Mouse (Mus musculus): ENCODE measurements around the gene H2-Aa.

H2-Aa gene

DNA sequence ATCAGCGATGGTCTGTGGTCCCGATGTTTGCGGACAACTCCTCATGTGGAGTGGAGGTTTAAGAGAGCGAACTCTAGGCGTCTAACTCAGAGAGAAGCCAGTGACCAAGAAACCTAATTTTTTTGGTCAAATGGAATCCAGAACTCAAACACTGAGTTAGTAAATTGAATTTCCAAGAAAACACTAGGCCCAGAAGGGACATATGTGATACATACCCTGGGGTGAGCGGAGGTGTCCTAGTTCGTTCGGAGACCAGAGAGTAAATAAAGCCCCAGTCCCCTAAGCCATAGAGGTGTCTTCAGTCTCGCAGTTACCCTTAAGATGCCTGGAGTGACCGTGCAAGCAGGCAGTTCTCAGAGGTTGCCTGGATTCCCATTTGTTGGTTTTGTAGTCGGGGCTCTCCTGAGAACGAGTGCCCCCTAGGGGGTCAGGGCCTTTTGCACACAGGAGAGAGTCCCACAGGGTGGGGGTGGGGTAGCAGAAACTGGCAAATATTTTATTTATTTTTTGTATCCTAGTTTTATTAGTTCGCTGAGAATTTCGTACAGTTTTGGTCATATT, 23.7 kb downstream of the H2-Aa start:
- in situ Hi-C loops (cut with MseI, MboI), result no loop called here

DNA sequence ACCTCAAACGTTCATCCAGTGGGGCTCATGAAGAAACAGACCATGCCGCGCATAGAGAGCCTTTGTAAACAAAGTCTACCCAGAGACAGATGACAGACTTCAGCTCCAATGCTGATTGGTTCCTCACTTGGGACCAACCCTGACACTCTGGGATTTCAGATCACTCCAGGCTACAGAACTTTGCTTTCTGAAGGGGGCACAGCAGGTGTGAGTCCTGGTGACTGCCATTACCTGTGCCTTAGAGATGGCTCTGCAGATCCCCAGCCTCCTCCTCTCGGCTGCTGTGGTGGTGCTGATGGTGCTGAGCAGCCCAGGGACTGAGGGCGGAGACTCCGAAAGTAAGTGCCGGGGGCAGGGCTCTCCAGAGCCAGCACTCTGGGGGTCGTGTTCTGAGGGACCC, 24.6 kb downstream of the H2-Aa start:
- in situ Hi-C loops (cut with MseI, MboI), result no loop called here

DNA sequence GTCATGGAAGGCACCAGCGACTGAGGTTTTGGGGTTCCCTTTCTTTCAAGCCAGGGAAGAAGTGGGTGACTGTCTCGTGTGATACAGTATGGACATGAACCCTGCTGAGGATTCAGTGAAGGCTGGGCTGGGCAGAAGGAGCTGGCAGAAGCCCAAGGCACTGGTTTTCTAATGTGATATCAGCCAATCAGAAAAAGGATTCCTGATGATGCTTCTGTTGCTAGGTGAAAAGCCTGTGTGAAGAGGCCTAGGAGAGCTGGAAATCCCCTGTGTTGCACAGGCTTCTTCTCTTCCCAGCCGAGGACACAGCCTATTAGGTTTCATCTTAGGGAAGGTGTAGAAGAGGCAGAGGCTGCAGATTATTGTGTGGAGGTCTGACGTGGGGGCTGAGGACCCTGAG, 26.1 kb downstream of the H2-Aa start:
- in situ Hi-C loops (cut with MseI, MboI), result no loop called here

DNA sequence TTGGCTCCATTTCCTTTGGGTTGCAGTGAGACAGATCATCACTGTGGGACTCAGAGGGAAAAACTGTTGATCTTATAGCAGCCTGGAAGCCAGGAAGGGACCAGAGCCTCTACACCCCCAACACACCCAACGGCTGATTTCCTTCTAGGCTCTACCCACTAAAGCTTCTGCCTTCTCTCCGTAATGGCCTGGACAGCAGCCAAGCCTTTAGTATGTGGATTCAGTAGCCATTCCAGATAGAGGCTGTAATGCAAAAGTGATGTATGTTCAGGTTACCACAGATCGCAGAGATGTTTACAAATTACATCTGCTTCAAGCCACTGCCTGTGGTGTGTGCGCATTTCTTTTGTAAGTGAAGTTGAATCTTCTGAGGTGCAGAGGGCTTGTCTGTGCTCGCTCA, 27.1 kb downstream of the H2-Aa start:
- in situ Hi-C loops (cut with MseI, MboI), result no loop called here

DNA sequence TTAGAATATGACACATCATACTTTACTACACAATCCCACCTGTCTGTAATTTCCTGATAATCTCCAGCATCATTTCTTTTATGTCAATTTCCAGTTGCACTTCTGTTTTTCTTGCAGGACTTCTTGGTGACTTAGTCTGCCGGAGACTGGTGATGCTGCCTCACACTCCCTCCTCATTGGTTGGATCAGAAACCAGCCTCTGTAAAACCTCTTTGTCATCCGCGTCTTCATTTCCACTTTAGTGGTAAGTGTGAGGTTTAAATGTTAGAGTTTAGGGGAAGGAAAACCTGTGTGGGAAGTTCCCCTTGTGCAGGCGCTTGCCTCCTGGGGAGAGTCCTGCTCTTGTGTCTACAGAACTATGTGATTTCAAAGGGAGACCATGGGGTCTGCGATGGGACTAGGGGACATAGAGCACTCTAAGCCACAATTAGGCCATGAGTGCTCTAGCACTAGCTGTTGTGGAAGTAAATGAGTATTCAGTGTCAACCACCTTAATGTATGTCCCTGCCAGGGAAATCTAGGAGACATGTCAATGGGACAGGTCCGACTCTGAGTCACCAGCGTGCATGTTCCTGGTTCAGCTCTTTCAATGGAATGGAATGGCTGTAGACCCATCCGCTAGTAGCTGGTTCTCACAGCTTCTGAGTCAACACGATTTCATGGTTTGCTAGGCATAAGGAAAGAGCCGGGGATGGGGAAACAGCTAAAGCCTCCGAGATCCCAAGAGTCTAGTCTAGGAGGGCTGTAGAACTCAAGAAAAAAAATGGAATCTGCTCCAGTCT, 29.8 kb downstream of the H2-Aa start, which contains the start of gene H2-Ab1:
Gene H2-Ab1, plus strand, starts transcription at position 96 of the 782 bp plus-strand sequence.
- in situ Hi-C loops (cut with MseI, MboI), result no loop called here

DNA sequence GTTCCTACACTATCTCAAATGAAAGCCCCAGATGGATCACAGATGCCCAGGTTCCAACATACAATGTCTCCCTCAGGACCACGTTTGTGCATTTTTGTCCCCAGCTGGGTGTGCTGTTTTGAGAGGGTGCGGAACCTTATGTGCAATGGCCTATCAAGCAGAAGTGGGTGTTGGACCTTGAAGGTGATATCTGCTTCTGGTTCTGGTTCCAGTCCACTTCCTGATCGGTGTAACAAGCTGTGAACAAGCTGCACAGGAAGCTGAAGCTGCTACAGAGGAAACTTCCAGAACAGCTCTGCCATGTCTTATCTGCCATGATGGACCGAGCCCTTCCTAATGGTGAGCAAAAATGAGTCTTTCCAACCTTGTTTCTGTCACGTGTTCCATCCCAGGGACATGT, 31.1 kb downstream of the H2-Aa start:
- in situ Hi-C loops (cut with MseI, MboI), result no loop called here

DNA sequence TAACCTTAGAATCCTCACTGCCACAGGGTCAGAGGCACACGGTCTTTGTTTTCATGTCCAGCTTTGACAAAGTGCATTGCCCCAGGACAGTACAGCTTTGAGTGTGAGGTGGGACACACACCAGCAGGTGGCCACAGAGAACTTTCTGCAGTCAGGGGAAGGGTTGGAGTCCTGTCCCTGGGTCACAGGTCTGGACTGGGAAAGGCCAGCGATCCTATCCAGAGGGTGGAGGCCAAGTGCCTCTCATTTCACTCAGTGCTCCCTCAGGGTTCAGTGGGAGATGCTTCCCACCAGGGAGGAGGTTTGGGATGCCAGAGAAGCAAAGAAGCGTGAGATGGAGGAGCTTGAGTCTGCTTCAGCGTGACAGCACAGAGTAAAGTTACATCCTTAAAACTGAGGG, 36.0 kb downstream of the H2-Aa start:
- in situ Hi-C loops (cut with MseI, MboI), result no loop called here

DNA sequence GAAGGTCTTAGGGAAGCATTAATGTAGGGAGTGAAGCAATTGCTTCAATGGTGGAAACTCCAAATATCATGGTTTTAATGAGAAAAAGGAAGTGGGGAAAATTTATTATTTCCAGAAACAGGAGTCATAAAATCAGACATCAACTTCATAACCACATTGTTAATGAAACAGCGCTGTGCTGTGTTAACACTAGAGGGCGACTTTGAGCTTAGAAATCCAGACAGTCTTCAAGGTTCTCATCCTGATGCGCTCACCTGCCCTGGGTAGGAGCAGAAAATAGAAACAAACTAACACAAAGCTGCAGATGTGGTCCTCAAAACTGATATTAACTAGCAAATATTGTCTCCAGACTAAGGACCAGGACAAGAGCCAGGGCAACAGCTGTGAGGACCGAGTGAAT, 37.7 kb downstream of the H2-Aa start:
- in situ Hi-C loops (cut with MseI, MboI), result loop anchor here (5.0 kb wide), 2 partner anchors 92 to 97 kb away; no protein-coding TSS in a partner anchor

DNA sequence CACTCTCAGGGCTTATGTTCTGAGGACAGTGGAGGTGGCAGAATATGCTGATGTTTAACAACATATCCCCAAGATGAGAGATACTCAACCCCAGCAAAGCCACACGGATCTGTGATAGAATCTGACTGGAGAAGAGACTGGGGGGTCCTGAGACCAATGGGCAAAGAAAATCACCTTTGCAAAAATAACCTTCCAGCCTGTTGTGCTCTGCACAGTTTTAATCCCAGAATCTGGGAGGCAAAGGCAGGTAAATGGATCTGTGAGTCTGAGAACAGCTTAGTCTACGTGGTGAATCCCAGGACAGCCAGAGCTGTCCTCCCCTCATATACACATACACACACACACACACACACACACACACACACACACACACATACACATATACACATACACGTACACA, 38.3 kb downstream of the H2-Aa start:
- in situ Hi-C loops (cut with MseI, MboI), result loop anchor here (5.0 kb wide), 2 partner anchors 93 to 98 kb away; no protein-coding TSS in a partner anchor

DNA sequence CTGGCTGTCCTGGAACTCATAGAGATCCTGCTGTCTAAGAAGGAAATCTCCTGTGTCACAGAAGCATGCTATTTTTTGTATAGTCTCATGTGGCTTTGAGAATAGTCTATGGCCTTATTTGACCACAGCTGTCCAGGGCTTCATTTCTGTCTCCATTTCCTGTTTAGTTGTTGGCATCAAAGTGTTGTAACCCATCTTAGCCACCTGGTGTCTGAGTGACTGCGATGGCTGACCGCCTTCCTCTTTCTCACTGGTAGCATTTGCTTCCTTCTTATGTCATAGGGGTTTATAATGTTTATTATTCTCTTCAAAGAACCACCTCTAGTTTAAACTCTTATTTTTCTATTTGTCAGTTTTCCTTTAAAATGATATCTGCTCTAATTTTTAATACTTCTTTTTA, 38.9 kb downstream of the H2-Aa start:
- in situ Hi-C loops (cut with MseI, MboI), result loop anchor here (5.0 kb wide), 2 partner anchors 94 to 99 kb away; no protein-coding TSS in a partner anchor

DNA sequence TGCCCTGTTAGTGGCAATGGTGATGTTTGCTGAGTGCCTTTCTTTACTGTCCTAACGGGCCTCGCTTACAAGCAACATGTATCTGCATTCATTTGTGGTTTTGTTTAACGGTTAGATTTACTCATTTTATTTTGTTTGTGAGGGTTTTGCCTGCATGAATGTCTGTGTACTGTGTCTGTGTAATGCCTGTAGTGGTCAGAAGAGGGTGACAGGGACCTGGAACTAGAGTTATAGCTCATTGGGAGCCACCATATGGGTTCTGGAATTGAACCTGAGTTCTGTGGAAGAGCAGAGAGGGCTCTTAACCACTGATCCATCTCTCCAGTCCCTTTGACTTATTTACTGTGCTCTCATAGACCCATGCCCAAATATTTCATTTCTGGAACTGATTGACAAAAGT, 40.6 kb downstream of the H2-Aa start:
- in situ Hi-C loops (cut with MseI, MboI), result loop anchor here (5.0 kb wide), 2 partner anchors 95 to 100 kb away; no protein-coding TSS in a partner anchor

DNA sequence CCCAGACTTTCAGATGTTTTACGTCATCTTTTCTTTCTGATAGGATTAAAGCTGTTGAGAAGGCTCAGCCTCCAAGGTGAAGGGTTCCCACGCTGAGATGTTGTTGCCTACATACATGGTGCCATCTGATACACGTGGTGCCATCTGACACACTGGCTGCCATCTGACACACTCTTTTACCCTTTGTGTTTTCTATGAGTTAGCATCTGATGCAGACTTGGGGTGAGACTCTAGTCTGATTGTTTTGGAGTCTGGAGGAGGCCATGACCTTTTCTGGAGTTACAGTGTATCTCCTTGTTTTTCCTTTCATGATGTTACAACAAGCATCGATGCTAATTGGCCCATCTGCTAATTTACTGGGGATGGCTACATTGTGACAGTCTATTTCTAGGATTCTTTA, 43.0 kb downstream of the H2-Aa start:
- in situ Hi-C loops (cut with MseI, MboI), result loop anchor here (5.0 kb wide), 3 partner anchors 72 to 103 kb away; no protein-coding TSS in a partner anchor

DNA sequence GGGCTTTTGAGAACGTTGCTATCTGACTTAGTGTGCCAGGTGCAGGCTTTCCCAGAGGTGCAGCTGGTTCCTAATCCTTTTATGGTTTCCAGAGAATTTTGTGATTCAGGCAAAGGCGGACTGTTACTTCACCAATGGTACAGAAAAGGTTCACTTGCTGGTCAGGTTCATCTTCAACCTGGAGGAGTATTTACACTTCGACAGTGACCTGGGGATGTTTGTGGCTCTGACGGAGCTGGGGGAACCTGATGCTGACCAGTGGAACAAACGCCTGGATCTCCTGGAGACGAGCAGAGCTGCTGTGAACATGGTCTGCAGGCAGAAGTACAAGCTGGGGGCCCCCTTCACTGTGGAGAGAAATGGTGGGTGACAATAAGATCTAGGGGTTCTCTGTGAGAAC, 46.7 kb downstream of the H2-Aa start:
- in situ Hi-C loops (cut with MseI, MboI), result loop anchor here in 1 of 2 experiments (5.0 kb wide), 1 partner anchor 69 kb away; no protein-coding TSS in a partner anchor

DNA sequence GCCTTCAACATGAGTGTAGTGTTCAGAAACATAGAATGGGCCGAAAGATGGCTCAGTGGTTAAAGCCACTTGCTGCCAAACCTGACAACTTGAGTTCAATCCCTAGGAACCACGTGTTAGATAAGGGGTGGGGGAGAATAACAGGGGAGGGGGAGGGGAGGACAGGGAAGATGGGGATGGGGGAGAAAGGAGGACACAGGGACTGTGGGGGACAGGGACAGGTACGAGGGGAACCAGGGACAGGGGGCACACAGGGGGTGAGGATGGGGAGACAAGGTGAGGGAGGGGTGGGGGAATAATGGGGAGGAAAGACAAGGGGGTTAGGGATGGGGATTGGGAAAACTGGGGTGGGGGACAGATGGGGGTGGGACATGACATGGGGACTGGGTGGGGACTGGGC, 47.3 kb downstream of the H2-Aa start:
- in situ Hi-C loops (cut with MseI, MboI), result loop anchor here in 1 of 2 experiments (5.0 kb wide), 1 partner anchor 68 kb away; no protein-coding TSS in a partner anchor

DNA sequence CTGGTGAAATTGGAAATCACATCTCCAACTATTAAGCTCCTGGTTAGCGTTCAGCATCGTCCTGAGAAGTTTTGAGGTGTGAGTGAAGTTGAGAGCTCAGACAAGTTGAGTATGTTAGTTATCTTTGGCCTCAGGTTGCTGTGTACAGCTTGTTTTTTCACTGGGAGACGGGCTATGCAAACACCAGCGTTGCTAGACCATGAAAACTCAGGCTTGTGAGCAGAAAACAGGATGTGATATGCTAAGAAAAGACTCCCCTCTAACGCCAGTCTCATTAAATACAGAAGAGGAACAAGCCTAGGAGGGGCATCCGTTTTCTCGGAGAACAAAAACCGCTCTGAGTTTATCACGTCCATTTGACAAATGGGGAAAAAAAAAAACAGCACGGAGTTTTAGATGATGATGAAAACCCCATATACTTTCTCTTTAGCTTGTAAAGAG, 48.0 kb downstream of the H2-Aa start:
- in situ Hi-C loops (cut with MseI, MboI), result loop anchor here (5.0 to 10.0 kb wide), 3 partner anchors 67 to 165 kb away; no protein-coding TSS in a partner anchor

DNA sequence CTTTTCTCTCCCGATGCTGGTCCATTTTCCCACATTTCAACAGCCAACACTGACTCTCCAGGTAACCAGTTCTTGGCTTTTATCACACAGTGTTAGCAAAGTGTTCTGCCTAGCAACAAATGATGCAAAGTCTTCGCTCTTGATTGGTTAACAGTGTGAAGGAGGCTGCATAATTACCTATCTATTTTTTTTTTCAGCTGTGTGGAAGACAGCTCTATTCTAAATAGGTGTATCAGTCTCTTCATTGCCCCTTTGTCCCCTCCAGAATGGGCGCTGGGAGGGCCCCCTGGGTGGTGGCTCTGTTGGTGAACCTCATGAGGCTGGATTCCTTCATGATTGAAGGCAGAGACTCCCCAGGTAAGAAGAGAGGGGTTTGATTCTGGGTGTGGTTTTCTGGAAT, 48.9 kb downstream of the H2-Aa start, which contains the start of gene H2-Ob:
Gene H2-Ob, plus strand, starts transcription at position 198 of the 400 bp plus-strand sequence.
- in situ Hi-C loops (cut with MseI, MboI), result loop anchor here in 1 of 2 experiments (5.0 to 10.0 kb wide), 2 partner anchors 71 to 164 kb away; no protein-coding TSS in a partner anchor

DNA sequence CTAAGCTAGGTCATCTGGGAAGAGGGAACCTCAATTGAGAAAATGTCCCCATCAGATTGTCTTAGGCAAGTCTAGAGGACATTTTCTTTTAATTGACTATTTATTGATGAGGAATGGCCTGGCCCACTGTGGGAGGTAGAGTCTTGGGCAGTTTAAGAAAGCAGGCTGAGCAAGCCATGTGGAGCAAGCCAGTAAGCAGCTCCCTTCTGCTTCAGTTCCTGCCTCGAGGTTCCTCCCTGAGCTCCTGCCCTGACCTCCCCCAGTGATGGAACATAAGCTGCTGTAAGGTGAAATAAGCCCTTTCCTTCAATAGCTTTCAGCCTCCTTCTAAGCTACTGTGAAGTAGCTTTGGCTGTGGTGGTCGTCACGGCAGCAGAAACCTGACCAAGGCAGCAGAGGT, 49.9 kb downstream of the H2-Aa start:
- in situ Hi-C loops (cut with MseI, MboI), result loop anchor here in 1 of 2 experiments (5.0 to 10.0 kb wide), 2 partner anchors 70 to 163 kb away; no protein-coding TSS in a partner anchor

DNA sequence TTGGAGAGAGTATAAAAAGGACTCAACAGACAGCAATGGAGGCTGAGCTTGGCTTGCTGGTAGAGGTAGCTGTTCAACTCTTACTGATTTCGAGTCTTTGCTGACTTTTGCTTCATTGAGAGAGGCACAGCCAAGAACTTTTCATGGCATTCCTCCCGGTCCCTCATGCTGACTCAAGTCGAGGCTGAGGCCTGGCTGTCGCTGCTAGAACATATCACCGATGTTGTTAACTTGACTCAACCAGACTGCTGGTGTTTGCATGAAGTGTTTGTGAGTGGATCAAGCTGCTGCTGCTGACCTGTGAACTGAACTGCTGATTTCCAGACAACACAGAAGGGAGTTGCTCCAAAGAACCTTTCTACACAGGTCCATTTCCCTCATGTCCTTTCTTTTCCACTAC, 50.9 kb downstream of the H2-Aa start:
- in situ Hi-C loops (cut with MseI, MboI), result loop anchor here in 1 of 2 experiments (5.0 to 10.0 kb wide), 2 partner anchors 69 to 162 kb away; no protein-coding TSS in a partner anchor

DNA sequence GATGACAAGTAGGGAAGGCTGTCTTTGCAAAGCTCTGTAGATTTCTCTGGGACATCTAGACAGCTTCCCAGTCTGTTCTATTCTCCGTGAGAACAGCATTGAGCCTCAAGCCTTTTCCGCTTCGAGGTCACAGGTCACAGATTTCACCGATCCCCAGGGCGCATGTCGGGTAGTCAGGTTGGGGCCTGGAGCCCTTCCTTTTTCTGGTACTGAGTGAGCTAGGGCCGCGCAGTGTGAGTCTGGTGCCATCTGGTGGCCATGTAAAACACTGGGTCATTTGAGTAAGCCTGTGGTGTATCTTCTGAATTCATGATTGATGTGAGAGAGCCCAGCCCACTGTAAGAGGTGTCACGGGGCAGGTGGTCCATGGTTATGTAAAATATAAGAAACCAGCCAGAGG, 52.7 kb downstream of the H2-Aa start:
- in situ Hi-C loops (cut with MseI, MboI), result loop anchor here in 1 of 2 experiments (5.0 to 10.0 kb wide), 2 partner anchors 68 to 160 kb away; no protein-coding TSS in a partner anchor
